Comparison of ENCODE assay signal across 13 mouse cellular contexts in genomic region chr9:72094675-72095074, GRCm38 (mm10). TPM values are rescaled to one million over a fixed set of nuclear protein-coding genes. Genes with fewer than 3 reads are reported as not detected.
DNase-seq lines count a peak whose midpoint lies in the region; TF ChIP-seq lines count a peak whose summit lies in the region.
"Had no signal": no experiment of that assay in that cellular context is flagged by ENCODE, and none has a peak within 500 bp of the region (broad histone marks: within the 10 kb centered on the region; RNA-seq: fewer than 3 reads in every experiment).

No protein-coding gene starts in this region.

- H3K27ac ChIP-seq in cerebellum, adult 2 months (ENCODE audit: insufficient read depth, low read length) = no peak overlapping the region
- H3K27ac ChIP-seq: macrophage had no signal

- TF ChIP-seq CTCF in cerebellum, adult 2 months (IDR thresholded peaks at IDR 0.05; ENCODE audit: borderline replicate concordance, insufficient read depth, low read depth, low read length) = 0 out of 2 replicates have a peak, but pooled peaks have one; percentile 12
- peak; percentile 24 for TF ChIP-seq CTCF in E14TG2a.4 (conservative IDR thresholded peaks at IDR 0.05; ENCODE audit: low read length)

- H3K9me3 ChIP-seq in E14TG2a.4 (ENCODE audit: low read length) = no peaks in the 10 kb centered on the region

- WGBS in cerebellum, adult 2 months = 84% methylated on average over 5 of the region's 5 CpGs

- H3K4me3 ChIP-seq in cerebellum, adult 2 months (replicated peaks; ENCODE audit: insufficient read depth, low read depth, low read length) = no peak overlapping the region
- no peak overlapping the region for H3K4me3 ChIP-seq in E14TG2a.4 (replicated peaks; ENCODE audit: low read length)
- H3K4me3 ChIP-seq: erythroblast, embryonic 14.5 days had no signal

- no peaks in the 10 kb centered on the region for H3K27me3 ChIP-seq in cerebellum, adult 2 months (ENCODE audit: control insufficient read depth, insufficient read depth, low read length)
- H3K27me3 ChIP-seq in E14TG2a.4 (ENCODE audit: insufficient read depth, low read length) = no peaks in the 10 kb centered on the region

- DNase-seq in cerebellum, adult 2 months = no peak
- DNase-seq in cerebellum, adult 11 months = no peak
- peak; percentile 2 for DNase-seq in left cerebral cortex, postnatal 4 days
- no peak for DNase-seq in left cerebral cortex, postnatal 25 days (ENCODE audit: low spot score in 2 of 2)
- peak; percentile 62 for DNase-seq in induced T-regulatory cell, adult 2 months (ENCODE audit: low read depth)
- no peak for DNase-seq in kidney, postnatal 14 days
- DNase-seq in cerebellum, postnatal 36 days = no peak
- DNase-seq: adrenal gland, adult 2 months; gastrocnemius, postnatal 25 days; heart, postnatal 4 days had no signal

- no peak for TF ChIP-seq POLR2A in cerebellum, adult 2 months (IDR thresholded peaks at IDR 0.05; ENCODE audit: borderline replicate concordance, insufficient read depth, low read length)

- intact Hi-C loops in left cerebral cortex, postnatal 4 days (cut with DNase I) = no loop called here
- intact Hi-C loops in left cerebral cortex, postnatal 25 days (cut with DNase I) = no loop called here

- no peaks in the 10 kb centered on the region for H3K36me3 ChIP-seq in E14TG2a.4 (ENCODE audit: insufficient read depth, low read length)

- peaks cover 3% of the 10 kb centered on the region for H3K4me1 ChIP-seq in cerebellum, adult 2 months (ENCODE audit: control insufficient read depth, insufficient read depth, low read length)
- 0 out of 2 replicates have a peak, but pooled peaks cover 3% of the 10 kb centered on the region for H3K4me1 ChIP-seq in E14TG2a.4 (replicated peaks; ENCODE audit: low read depth, low read length)

RNA-seq across cellular contexts. Expression of gene Tcf12, which starts 17.0 kb away (rescaled TPM):
- polyA plus RNA-seq in cerebellum, adult 2 months (2012; rRNA removed) = 53.0 and 60.6 TPM in 2 replicates
- total RNA-seq in left cerebral cortex, postnatal 4 days (2021) = 10 to 100 TPM; 59.3 to 59.6 TPM
- total RNA-seq in left cerebral cortex, postnatal 25 days (2021) = 10 to 100 TPM; 43.9 to 50.3 TPM

Comparison
In these comparisons a context has a peak if more than half of its experiments do, and no peak if none do; other contexts are left out.
1. DNase-seq: peak in left cerebral cortex, postnatal 4 days (single experiment) and induced T-regulatory cell, adult 2 months (single experiment); none in cerebellum, adult 2 months (0 of 2), cerebellum, adult 11 months (single experiment), left cerebral cortex, postnatal 25 days (0 of 2), kidney, postnatal 14 days (single experiment) and cerebellum, postnatal 36 days (0 of 2).